Mouse (Mus musculus): ENCODE results near the gene Acvrl1.

GRCm38 (mm10) chr15:101103605-101104304 is 24.6 kb upstream of the Acvrl1 start:
- TF ChIP-seq GATA1 (IDR thresholded peaks at IDR 0.05; ENCODE audit: borderline replicate concordance, low read length) (no peak), FLI1 (IDR thresholded peaks at IDR 0.05; ENCODE audit: low read length) (no peak)

Measured in megakaryocyte, embryonic 14.5 days (primary cell).